ENCODE assay signal across 16 mouse cellular contexts in the genomic region with DNA sequence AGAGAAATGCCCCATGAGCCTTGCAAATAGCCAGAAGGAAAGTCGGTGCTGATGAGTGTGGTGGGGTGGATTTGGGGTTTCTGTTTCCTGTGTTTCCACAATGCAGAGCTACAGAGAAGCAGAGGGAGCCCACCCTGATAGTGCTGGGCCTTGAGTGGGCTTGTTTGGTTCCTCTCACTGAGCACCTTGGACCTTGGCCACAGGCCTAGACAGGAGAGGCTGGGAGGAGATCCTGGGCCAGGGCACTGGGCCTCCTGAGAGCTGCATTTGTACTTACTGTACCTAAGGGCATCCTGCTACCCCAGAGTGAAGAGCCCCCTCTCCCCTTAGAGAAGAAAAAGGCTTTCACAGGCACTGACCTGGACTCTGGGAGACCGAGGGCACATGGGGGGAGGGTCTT. TPM values are rescaled to one million over a fixed set of nuclear protein-coding genes. Genes with fewer than 3 reads are reported as not detected.
A peak's percentile ranks its signal among the peaks of the same experiment; 100 is the strongest.
DNase-seq lines count a peak whose midpoint lies in the region; ATAC-seq and TF ChIP-seq lines count a peak whose summit lies in the region.
"Had no signal": no experiment of that assay in that cellular context is flagged by ENCODE, and none has a peak within 500 bp of the region (broad histone marks: within the 10 kb centered on the region; RNA-seq: fewer than 3 reads in every experiment).

No protein-coding gene starts in this region.

- TF ChIP-seq POLR2A in liver, adult 2 months (IDR thresholded peaks at IDR 0.05; ENCODE audit: extremely low read depth, insufficient read depth, low read length), result no peak

- no peaks in the 10 kb centered on the region for H3K9me3 ChIP-seq in heart, embryonic 14.5 days (ENCODE audit: control insufficient read depth, low read length)
- H3K9me3 ChIP-seq in liver, postnatal 0 days (ENCODE audit: low read length), result no peaks in the 10 kb centered on the region
- no peaks in the 10 kb centered on the region for H3K9me3 ChIP-seq in limb, embryonic 10.5 days (replicated peaks)
- H3K9me3 ChIP-seq: embryonic facial prominence, embryonic 12.5 days; G1E; hindbrain, embryonic 15.5 days; lung, embryonic 15.5 days; neural tube, embryonic 12.5 days had no signal

- DNase-seq in heart, adult 18-20 months, result no peak
- peak; percentile 63 for DNase-seq in liver, adult 2 months (ENCODE audit: extremely low read depth, low read depth, low spot score)
- no peak for DNase-seq in liver, postnatal 0 days
- DNase-seq in kidney, adult 9 months, result peak; percentile 72
- DNase-seq in limb, embryonic 10.5 days (ENCODE audit: low spot score), result no peak
- no peak for DNase-seq in testis, postnatal 14 days (ENCODE audit: low spot score)
- DNase-seq: cerebellum, adult 11-12 months; gastrocnemius, postnatal 36 days; layer of hippocampus, adult 9-11 months; liver had no signal

- peak overlapping the region; percentile 38; the same call in 1 of the 2 replicates for H3K9ac ChIP-seq in heart, embryonic 14.5 days (ENCODE audit: low read length)
- no peak overlapping the region for H3K9ac ChIP-seq in liver, adult 2 months (ENCODE audit: low read depth, low read length)
- no peak overlapping the region for H3K9ac ChIP-seq in liver, postnatal 0 days (replicated peaks)
- H3K9ac ChIP-seq: embryonic facial prominence, embryonic 12.5 days; hindbrain, embryonic 15.5 days; lung, embryonic 15.5 days; neural tube, embryonic 12.5 days had no signal

- H3K27ac ChIP-seq in heart, embryonic 14.5 days (replicated peaks in 1 of 2; ENCODE audit: control insufficient read depth in 1 of 2, insufficient read depth in 1 of 2, low read depth in 2 of 2, low read length in 2 of 2), result no peak overlapping the region; a peak in 1 of 4 replicates
- H3K27ac ChIP-seq in liver, adult 2 months (replicated peaks; ENCODE audit: insufficient read depth, low read depth, low read length), result no peak overlapping the region
- no peak overlapping the region for H3K27ac ChIP-seq in liver, postnatal 0 days (ENCODE audit: low read depth)
- 0 out of 2 replicates have a peak overlapping the region, but pooled peaks have one; percentile 30 for H3K27ac ChIP-seq in limb, embryonic 10.5 days
- H3K27ac ChIP-seq: embryonic facial prominence, embryonic 12.5 days; hindbrain, embryonic 15.5 days; neural tube, embryonic 12.5 days had no signal

- 75% methylated on average over 2 of the region's 2 CpGs for WGBS in heart, embryonic 14.5 days
- 84% methylated on average over 2 of the region's 2 CpGs for WGBS in liver, adult 2 months
- WGBS in liver, postnatal 0 days (ENCODE audit: insufficient replicate concordance), result 53% methylated on average over 2 of the region's 2 CpGs
- WGBS in limb, embryonic 10.5 days, result 74% methylated on average over 2 of the region's 2 CpGs

- peaks cover 31 to 35% of the 10 kb centered on the region in 2 experiments for H3K4me1 ChIP-seq in heart, embryonic 14.5 days (ENCODE audit: control insufficient read depth in 2 of 2, insufficient read depth in 2 of 2, low read length in 2 of 2)
- peaks cover 19% of the 10 kb centered on the region for H3K4me1 ChIP-seq in liver, adult 2 months (ENCODE audit: control insufficient read depth, insufficient read depth, low read length)
- H3K4me1 ChIP-seq in liver, postnatal 0 days (ENCODE audit: insufficient read depth), result 0 out of 2 replicates have a peak, but pooled peaks cover 3% of the 10 kb centered on the region
- H3K4me1 ChIP-seq in limb, embryonic 10.5 days, result peaks cover 22% of the 10 kb centered on the region

- no peak for ATAC-seq in heart, embryonic 14.5 days (ENCODE audit: insufficient number of reproducible peaks, insufficient read depth, low FRiP score, low read depth)
- ATAC-seq in liver, postnatal 0 days, result no peak

- no peaks in the 10 kb centered on the region for H3K36me3 ChIP-seq in heart, embryonic 14.5 days (ENCODE audit: control insufficient read depth, insufficient read depth, low read length)
- no peaks in the 10 kb centered on the region for H3K36me3 ChIP-seq in liver, adult 2 months (ENCODE audit: control insufficient read depth, insufficient read depth, low read length)
- no peaks in the 10 kb centered on the region for H3K36me3 ChIP-seq in liver, postnatal 0 days (replicated peaks; ENCODE audit: insufficient read depth, low read length)
- H3K36me3 ChIP-seq in limb, embryonic 10.5 days, result no peaks in the 10 kb centered on the region
- H3K36me3 ChIP-seq: embryonic facial prominence, embryonic 12.5 days; G1E; hindbrain, embryonic 15.5 days; lung, embryonic 15.5 days; neural tube, embryonic 12.5 days had no signal

- TF ChIP-seq EP300 in liver, postnatal 0 days (IDR thresholded peaks at IDR 0.05; ENCODE audit: low read depth), result no peak

- H3K4me3 ChIP-seq in heart, embryonic 14.5 days (ENCODE audit: control insufficient read depth in 1 of 2, insufficient read depth in 1 of 2, low read depth in 1 of 2, low read length in 2 of 2), result no peak overlapping the region
- no peak overlapping the region for H3K4me3 ChIP-seq in liver, adult 2 months (ENCODE audit: insufficient read depth, low read depth, low read length)
- H3K4me3 ChIP-seq in liver, postnatal 0 days (ENCODE audit: low read depth, low read length), result no peak overlapping the region
- H3K4me3 ChIP-seq in limb, embryonic 10.5 days, result no peak overlapping the region
- H3K4me3 ChIP-seq: embryonic facial prominence, embryonic 12.5 days; hindbrain, embryonic 15.5 days; lung, embryonic 15.5 days; neural tube, embryonic 12.5 days had no signal

- no peak for TF ChIP-seq CTCF in liver, adult 2 months (IDR thresholded peaks at IDR 0.05; ENCODE audit: low read depth, low read length)
- no peak for TF ChIP-seq CTCF in liver, postnatal 0 days (IDR thresholded peaks at IDR 0.05; ENCODE audit: low read depth)

- H3K4me2 ChIP-seq in heart, embryonic 14.5 days (ENCODE audit: low read length), result no peak overlapping the region
- no peak overlapping the region for H3K4me2 ChIP-seq in liver, postnatal 0 days (ENCODE audit: low read depth, low read length)
- H3K4me2 ChIP-seq: embryonic facial prominence, embryonic 12.5 days; hindbrain, embryonic 15.5 days; lung, embryonic 15.5 days; neural tube, embryonic 12.5 days had no signal

- H3K27me3 ChIP-seq in heart, embryonic 14.5 days (ENCODE audit: control insufficient read depth, insufficient read depth, low read length), result no peaks in the 10 kb centered on the region
- H3K27me3 ChIP-seq in liver, adult 2 months (ENCODE audit: control insufficient read depth, insufficient read depth, low read length), result no peaks in the 10 kb centered on the region
- peaks cover 29% of the 10 kb centered on the region for H3K27me3 ChIP-seq in liver, postnatal 0 days (ENCODE audit: insufficient read depth, low read length)
- H3K27me3 ChIP-seq in limb, embryonic 10.5 days (ENCODE audit: low read depth, poor library complexity, severe bottlenecking), result no peaks in the 10 kb centered on the region
- H3K27me3 ChIP-seq: embryonic facial prominence, embryonic 12.5 days; hindbrain, embryonic 15.5 days; lung, embryonic 15.5 days; neural tube, embryonic 12.5 days had no signal

- no peaks in the 10 kb centered on the region for H3K79me2 ChIP-seq in liver, adult 2 months (ENCODE audit: control insufficient read depth, insufficient read depth, low read length)

RNA-seq across cellular contexts. Expression of a gene that starts 43.4 kb away (rescaled TPM):
- polyA plus RNA-seq in heart, embryonic 14.5 days (2014; fragmentation: Nextera tagmentation; extraction: Ambion mirVana), result 19.9 and 21.7 TPM in 2 replicates
- 10 to 100 TPM; 78.9 to 88.1 TPM for total RNA-seq in heart, adult 18-20 months (2021)
- total RNA-seq in liver, adult 2 months (2014; rRNA removed), result 4.8 and 6.8 TPM in 2 replicates
- 6.6 and 6.9 TPM in 2 replicates for polyA plus RNA-seq in liver, adult 2 months (2012; rRNA removed)
- 0.90 and 1.1 TPM in 2 replicates for polyA plus RNA-seq in liver, postnatal 0 days (2015; fragmentation: Nextera tagmentation; extraction: Ambion mirVana)
- 7.9 and 10.8 TPM in 2 replicates for polyA plus RNA-seq in limb, embryonic 10.5 days (2016; fragmentation: Nextera tagmentation; extraction: Ambion mirVana)
- polyA plus RNA-seq: G1E had no signal

Comparison
In these comparisons a context has a peak if more than half of its experiments do, and no peak if none do; other contexts are left out.
1. DNase-seq: peak in liver, adult 2 months (single experiment) and kidney, adult 9 months (single experiment); none in heart, adult 18-20 months (0 of 2), liver, postnatal 0 days (single experiment), limb, embryonic 10.5 days (single experiment) and testis, postnatal 14 days (single experiment).